In genomic region chr17:79897666-79898065, GRCm38 (mm10) we compare ENCODE assay signal across 19 mouse cellular contexts.
"Had no signal": no experiment of that assay in that cellular context is flagged by ENCODE, and none has a peak within 500 bp of the region (broad histone marks: within the 10 kb centered on the region; RNA-seq: fewer than 3 reads in every experiment).

No protein-coding gene starts in this region.

- H3K9me3 ChIP-seq: lung, embryonic 15.5 days; megakaryocyte, embryonic 14.5 days; midbrain, embryonic 13.5 days; midbrain, embryonic 15.5 days; neural tube, embryonic 13.5 days; neural tube, embryonic 15.5 days had no signal

- H3K4me3 ChIP-seq: lung, embryonic 15.5 days; megakaryocyte, embryonic 14.5 days; midbrain, embryonic 13.5 days; midbrain, embryonic 15.5 days; neural tube, embryonic 13.5 days; neural tube, embryonic 15.5 days had no signal

- H3K4me2 ChIP-seq: lung, embryonic 15.5 days; midbrain, embryonic 11.5 days; midbrain, embryonic 13.5 days; midbrain, embryonic 15.5 days; neural tube, embryonic 13.5 days; neural tube, embryonic 15.5 days had no signal

- H3K9ac ChIP-seq: lung, embryonic 15.5 days; midbrain, embryonic 13.5 days; midbrain, embryonic 15.5 days; neural tube, embryonic 13.5 days; neural tube, embryonic 15.5 days had no signal

- ATAC-seq: lung, postnatal 0 days; midbrain, embryonic 13.5 days; midbrain, embryonic 15.5 days had no signal

- H3K27ac ChIP-seq: lung, embryonic 15.5 days; macrophage; midbrain, embryonic 13.5 days; midbrain, embryonic 15.5 days; neural tube, embryonic 13.5 days; neural tube, embryonic 15.5 days had no signal

- DNase-seq: lung, adult 2 months; lung, postnatal 14 days; lung, postnatal 36 days; retina, postnatal 1 day; right cerebral cortex, adult 18-20 months; right cerebral cortex, postnatal 14 days; spleen, adult 18-20 months; thymus, adult 18-20 months; thymus, postnatal 14 days; thymus, postnatal 36 days had no signal

- H3K36me3 ChIP-seq: lung, embryonic 15.5 days; midbrain, embryonic 13.5 days; midbrain, embryonic 15.5 days; neural tube, embryonic 13.5 days; neural tube, embryonic 15.5 days had no signal
